Mouse (Mus musculus): ENCODE measurements around the gene Tmc6.

The Tmc6 gene

DNA sequence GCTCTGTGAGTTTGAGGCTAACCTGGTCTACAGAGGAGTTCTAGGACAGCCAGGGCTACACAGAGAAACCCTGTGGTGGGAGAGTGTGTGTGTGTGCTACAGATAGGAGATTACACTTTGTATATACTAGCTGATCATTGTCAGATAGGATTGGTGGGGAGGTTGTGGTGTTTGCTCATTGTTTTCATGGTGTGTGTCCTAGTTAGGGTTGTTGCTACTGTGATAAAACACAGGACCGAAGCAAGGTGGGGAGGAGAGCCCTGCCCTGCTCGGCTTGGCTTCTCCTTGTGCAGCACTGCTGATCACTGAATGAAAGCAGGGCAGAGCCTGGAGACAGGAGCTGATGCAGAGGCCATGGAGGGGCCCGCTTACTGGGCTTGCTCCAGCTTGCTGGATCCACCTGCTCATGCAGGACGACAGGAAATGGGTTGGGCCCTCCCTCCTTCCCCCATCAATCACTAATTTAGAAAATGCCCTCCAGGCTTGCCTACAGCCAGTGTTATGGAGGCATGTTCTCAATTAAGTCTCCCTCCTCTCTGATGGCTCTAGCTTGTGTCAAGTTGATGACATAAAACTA is 38.5 kb downstream of the Tmc6 start:
- DNase-seq: no peak

DNA sequence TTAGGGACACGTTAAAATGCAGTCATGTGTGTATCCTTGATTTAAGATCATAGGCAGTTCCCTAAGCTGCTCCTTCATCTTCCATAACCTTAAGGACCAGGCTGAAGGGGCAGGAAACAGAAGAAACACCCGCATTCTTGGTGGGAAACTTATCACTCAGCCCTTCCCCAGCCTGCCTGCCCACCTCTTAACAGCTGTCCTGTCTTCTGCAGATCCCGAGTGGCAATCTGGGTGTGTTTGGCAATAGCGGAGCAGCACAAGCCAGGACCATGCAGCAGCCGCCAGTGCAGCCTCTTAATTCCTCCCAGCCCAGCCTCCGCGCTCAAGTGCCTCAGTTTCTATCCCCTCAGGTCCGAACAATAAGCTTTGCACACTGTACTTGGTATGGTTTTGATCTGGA is 39.3 kb downstream of the Tmc6 start:
- DNase-seq: no peak

DNA sequence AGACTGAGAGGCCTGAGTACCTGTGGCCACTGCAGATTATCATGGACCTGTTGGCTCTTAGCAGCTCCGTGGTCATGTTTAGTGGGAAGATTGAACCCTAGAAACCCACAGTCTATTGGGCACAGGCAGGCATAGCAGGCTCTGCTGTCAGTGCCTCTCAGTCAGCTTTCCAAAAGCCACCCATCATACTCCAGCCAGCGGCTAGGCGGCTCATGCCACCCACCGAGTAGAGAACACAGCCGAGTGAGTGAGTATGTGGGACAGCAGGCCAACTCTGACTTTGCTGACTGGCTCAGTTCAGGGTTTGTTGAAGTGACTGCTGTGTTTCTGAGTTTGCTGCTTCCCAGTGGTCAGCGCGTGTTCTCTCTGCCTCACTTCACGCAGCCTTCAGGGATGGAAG is 39.8 kb downstream of the Tmc6 start:
- no peak for DNase-seq

DNA sequence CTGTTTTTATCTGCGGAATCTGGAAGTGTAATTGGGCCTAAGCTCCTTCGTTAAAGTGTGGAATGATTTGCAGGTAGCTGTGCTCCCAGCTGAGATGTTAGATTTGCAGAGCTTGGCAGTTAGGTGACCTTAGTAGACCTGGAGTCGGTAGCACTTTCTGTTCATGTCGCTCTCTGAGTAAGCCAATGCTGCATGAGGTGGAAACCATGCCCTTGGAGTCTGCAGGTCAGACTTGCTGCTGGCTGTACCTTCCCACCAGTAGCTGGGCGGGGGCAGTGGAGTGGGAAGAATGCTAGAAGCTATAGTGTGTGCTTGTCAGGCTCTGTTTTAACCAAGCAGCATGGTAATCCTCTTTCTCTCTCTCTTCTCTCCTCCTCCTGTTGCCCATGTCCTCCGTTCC is 40.9 kb downstream of the Tmc6 start:
- no peak for DNase-seq

DNA sequence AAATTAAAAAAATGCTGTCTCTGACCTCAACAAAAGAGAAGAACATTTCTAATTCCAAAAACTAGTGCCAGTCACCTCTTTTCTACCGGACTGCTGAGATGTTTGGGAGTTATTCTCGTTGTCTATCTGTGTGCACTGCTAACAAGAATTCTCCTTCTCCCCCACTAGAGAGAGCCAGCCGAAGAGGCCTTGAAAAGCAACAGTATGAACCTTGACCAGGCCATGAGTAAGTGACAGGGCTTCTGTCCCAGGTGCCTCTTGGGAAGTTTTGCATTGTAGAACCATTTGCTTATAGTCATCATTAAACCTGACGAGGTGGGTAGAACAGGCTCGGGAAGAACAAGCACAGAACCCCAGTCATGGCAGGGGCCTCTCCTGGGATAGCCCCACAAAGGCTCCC is 43.9 kb downstream of the Tmc6 start:
- no peak for DNase-seq

DNA sequence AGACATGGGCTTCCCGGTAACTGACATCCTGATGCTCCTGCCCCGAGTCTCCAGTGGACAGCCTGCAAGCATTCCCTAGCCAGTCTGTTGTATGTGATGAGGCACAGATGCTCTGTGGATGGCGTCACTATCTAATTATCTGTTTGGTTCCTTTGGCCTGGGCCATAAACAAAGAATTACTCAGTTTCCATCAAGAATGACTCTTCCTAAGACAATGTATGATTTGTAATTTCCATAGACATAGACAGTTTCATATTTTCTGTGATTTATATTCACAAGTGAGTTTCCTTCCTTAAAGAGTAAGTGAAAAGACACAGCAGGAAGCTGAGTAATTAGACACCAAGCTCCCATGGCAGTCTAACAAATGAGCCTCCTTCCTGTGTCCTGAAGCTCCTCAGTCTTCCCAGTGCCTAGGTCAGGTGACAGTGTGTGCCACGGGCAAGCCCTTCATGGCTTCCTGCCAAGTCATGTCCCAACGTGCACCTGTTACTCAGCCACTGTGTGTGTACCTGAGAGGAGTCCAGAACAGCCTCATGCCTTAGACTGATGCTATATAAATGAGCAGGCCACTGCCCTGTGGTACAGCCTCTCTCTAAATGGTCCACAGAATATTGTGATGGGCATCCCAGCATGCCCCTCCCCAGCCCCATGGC is 45.8 kb downstream of the Tmc6 start:
- DNase-seq: no peak

DNA sequence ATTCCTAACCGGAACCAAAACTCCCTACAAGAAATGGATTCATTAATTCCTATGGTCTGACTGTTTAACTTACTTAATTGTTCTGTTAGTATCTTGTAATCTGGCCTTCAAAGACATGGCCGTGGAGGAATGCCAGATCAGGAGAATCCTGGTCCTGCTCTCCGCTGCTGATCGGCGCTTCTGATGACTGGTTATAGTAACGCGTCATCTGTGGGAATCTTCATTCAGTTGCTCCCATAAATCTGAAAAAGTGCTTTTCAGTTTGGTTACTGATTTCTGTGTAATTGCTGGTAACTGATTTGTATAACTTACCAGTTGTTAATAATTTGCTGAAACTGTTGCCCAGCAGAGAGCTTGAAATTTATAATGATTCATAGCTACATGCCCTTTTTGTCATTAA is 50.5 kb downstream of the Tmc6 start:
- no peak for DNase-seq

DNA sequence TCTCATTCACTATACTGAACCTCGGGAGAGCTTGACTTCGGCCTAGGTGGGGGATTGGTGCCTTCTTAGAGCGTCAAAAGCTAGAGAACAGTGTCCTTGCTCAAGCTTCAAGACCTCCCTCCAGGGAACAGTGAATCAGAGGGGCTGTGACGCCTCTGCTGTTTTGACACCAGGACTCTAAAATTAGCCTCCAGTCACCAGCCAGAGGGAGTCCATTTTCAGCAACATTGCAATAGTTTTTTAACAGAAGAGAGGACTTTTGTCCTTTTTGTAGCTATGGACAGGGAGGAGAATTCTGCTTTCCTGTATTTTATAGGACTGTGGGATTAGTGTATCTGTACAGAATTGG is 51.5 kb downstream of the Tmc6 start:
- DNase-seq: no peak

DNA sequence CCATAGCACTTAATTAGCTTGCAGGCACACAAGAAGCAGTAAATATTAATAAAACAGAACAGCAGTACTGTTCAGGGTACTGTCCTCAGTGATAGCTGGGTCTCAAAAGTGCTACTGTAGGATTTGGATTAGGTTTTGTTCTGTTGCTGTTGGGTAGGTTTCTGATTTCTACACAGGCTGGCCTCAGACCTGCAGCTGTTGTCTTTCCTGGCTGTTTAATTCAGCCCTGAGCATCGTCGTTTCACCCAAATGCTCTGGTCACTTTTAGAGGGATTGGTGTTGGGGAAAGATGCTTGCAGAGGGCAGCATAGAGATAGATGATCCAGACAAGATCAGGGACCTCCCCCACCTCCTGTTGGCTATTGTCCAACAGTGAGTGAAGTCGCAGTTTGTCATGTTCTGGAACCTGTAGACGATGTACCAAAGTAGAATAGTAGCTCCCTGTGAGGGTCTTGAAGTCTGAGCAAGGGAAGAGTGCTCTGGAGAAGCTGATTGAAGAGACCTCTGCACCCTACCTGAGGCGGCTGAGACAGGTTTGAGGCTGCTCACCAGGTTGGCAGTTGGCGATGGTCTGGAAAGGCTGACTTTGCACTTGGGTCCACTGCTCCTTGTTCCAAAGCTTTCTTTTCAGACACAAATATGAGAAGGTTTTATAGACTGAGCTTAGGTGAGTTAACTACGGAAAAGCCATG is 52.1 kb downstream of the Tmc6 start:
- DNase-seq: no peak

DNA sequence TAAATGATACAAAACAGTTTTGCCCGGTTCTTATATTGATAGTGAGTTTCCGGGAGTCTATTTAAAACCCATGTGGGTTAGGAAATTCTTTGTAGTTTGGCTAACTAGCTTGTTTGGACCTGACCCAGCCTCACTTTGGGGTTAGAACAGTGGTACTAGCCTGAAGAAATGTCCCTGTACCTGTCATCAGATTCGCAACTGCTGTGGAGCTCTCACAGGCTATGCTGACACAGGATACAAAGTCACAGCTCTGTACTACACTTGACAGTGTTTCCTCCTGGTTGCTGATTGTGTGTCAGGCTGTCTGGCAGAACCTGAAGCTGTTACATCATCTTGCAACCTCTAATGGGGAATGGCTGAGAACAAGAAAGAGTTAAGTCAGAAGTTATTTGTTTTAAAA is 52.7 kb downstream of the Tmc6 start:
- no peak for DNase-seq

DNA sequence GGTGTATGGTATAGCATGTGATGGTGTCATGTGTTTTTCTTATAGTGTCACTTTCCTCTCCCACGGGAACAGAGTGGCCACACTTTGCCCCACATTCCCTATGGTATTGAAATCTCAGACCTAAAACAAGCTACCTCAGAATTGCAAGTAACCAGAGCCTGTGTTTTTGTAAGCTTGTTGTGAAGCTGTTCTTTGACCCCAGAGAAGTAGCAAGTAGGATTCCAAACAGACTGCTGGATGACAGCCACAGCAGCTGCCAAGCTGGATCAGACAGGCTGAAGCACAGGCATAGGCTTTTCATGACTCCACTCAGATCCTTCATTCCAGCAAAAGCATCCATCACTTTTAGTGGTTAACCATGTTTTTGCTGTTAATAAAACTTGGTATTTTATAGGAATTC is 53.2 kb downstream of the Tmc6 start:
- DNase-seq: no peak

DNA sequence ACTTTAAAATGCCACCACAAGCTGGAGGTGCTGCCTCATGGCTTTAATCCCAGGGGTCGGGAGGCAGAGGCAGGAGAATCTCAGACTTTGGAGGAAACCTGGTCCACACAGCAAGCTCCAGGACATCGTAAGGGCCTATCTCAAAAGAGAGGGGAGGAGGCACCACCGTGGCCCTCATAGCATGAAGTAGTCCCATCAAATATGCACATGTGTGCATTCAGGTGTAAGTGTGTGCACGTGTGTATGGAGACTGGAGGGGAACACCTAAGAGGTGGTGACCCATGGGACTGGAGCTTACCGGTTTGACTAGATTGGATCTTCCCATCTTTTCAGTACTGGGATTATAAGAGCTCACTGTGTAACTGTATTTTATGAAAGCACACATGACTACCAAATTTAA is 53.8 kb downstream of the Tmc6 start:
- no peak for DNase-seq

DNA sequence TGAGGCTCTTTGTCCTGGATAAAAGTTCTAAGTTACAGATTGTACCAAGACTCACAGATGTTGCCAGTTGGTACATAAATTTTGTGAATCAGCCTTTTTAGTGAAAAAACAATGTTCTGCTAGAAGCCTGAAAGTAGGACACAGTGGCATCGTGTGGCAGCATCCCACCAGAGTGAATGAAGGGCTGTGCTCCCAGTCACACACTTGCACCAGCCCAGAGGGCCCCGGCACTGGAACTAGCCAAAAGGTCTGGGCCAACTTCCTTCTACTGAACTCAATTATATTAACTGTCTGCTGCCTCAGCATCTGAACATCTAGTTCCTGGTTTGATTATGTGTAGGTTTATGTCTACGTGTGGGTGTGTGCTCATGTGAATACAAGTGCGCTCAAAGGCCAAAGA is 55.0 kb downstream of the Tmc6 start:
- no peak for DNase-seq

DNA sequence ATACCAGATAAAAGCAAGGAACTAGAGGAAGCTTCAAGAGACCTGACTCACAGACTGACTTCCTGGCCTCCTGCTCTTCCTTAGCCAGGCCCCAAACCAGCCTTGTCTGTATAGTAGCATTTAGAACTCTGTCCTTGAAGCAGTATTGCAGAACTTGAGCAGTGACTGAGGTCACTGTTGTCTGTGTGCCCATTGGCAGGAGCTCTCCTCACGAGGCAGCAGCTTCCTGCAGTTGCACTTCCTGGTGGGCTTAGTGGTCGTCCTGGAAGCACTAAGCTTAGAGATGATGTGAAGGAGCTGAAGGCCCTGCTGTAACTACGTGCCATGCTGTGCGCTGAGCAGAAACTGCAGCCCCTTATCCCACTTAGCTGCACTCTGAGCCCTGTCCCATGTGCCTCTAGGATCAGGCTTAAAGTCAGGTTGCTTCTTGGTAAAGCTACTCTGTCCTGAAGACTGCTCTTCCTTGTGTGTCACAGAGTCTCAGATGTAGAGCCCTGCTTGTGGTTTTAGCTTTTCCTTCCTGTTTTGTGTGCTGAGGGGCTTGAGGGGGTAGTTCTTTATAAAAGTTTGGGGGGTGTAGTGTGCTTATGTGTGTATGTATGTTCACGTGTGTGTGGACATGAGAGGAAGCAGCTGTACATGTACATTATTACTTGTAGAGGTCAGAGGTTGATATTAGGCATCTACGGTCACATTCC is 57.2 kb downstream of the Tmc6 start:
- DNase-seq: peak; percentile 53

DNA sequence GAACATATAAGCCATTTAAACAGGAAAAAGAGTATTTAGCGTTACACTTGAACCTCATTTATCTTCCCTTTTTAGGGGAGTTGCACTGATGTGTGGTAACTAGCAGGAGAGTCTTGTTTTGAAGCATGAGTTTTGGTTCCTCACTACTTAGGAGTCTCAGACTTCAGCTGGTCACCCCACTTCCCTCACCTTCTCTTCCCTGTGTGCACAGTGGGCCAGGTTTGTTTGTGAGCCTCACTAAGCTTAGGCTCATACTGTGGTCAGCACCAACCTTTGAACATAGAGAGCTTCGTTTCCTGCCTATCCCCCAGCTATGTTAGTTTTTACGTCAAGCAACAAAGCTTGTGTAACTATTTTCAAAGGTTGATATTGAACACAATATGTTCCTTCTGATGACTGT is 63.2 kb downstream of the Tmc6 start:
- no peak for DNase-seq
